Mouse (Mus musculus) monocyte, adult 59 days (primary cell): ENCODE data around the gene Ldha. TPM values are rescaled to one million over a fixed set of nuclear protein-coding genes. Genes with fewer than 3 reads are reported as not detected.

Source experiments
- total RNA-seq, 2 experiments: library from RNA; stranded (reverse); gene quantifications; one replicate each; pipeline ENCODE4 v1.2.4; 2023

Ldha gene
- total RNA-seq = 100 to 1,000 TPM; 165 to 177 TPM

DNA sequence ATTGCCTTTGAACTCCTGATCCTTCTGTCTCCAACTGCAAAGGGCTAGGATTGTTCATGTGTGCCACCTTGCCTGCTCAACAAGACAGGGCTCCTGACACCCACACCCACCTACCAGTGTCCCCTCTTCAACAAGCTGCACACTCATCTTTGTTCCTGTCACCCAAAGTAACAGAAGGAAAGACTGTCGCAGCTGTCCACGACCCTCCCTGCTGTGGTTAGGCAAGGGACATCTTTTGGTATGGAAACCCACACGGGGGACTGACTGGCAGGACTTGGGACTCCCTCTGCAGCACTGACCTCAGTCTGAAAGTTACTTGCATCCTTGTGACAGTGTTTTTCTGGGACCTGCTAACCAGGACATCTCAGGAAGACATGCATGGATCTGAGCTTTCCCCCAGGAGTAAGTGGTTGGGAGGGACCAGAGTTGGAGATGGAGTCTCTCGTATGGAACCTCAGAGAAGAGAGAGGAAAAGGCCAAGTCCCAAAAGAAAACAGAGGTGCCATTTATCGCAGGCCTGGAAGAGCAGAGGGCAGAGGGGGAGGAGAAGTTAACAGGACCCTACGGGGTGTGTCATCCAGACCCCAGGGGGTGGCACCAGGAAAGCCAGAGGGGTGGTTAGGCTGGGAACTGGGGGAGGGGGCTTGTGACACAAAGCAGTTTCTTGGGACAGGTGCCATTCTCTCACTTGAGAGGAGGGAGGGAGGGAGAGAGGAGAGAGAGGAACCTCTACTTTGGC, at the start of gene Ldha:
Gene Ldha, plus strand, starts transcription at position 689 of the 739 bp plus-strand sequence.

DNA sequence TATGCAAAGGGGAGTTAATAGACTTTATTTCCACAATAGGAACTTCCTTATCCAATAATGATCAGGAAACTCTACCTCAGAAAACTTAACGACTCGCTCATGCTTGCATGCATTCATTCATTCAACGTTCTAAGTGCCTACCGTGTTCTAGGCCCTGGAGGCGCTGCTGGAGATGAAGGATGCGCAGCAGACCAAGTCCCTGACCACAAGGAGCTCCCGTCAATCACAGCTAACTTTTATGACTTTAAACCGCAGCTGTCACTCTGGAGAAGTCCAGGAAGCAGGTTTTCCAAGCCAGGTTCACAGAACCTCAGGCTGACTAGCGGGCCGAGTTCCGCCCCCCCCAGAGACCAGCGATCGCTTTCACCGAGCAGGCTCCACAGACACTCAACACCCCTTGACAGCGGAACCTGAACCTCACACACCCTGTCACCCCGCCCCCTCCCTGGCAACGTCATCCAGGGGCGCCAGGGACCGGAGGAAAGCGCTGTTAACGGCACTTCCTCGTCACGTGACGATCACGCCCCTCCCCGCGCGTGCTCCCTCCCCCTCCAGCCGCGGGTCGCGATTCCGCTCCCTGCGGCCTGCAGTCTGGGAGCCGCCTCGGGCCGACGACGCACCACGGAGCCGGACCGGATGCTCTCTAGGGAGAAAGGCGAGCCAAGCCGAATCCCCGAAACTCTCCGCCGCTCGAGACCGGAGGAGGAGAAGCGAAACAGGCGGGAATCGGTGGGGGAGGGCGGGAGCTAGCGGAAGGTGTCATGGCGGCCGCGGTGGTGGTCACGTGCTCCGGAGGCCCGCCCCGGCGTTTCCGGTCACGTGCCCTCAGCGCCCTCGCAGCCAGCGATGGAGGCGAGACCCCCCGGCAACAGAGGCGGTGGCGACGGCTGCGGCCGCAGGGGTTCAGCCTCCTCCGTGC, 45.7 kb upstream of the Ldha start, which contains the start of the genes Hps5 and Gtf2h1:
Gene Hps5, minus strand, starts transcription at position 778 of the 919 bp plus-strand sequence.
Gene Gtf2h1, plus strand, starts transcription at position 817 of the 919 bp plus-strand sequence.

DNA sequence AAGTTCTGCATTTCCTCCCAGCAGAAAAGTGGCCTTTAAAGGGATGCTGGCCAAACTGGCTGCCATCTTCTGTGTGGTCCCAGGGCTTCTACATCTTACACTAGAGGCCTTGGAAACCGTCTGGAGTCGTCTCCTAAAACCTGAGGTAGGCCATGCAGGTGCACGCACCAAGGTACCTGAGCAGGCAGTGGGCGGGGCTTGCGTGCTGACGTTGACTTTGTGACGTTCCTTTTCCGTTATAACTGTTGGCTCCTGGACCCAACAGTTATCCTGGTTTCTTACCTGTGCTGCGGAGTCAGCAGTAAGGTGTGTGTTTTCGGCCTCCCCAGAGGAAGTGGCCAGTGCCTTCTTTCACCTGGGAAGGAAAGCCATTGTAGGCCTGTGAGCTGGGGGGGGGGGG, 19.7 kb downstream of the Ldha start, which contains the start of gene Ldhc:
Gene Ldhc, plus strand, starts transcription at position 208 of the 400 bp plus-strand sequence.

Other genes starting within 250 kb of the Ldha start
- gene Sergef, start 201.7 kb upstream of the Ldha start, total RNA-seq = 10 to 100 TPM; 13.5 to 16.1 TPM
- under 1 TPM in 1 of 2 experiments, not detected in 1; 0.24 TPM for gene Tph1, start 168.9 kb upstream of the Ldha start, total RNA-seq
- 1 to 10 TPM; 5.8 to 7.5 TPM for gene Saal1, start 130.8 kb upstream of the Ldha start, total RNA-seq
- gene Saa3, start 125.8 kb upstream of the Ldha start, total RNA-seq = 10 to 100 TPM in 1 of 2 experiments, 1 to 10 TPM in 1; 7.7 to 25.8 TPM
- gene Saa4, start 108.9 kb upstream of the Ldha start, total RNA-seq = not detected
- gene Saa1, start 98.5 kb upstream of the Ldha start, total RNA-seq = not detected
- gene Saa2, start 89.7 kb upstream of the Ldha start, total RNA-seq = not detected
- gene Hps5, start 45.4 kb upstream of the Ldha start, total RNA-seq = 10 to 100 TPM; 72.8 to 83.2 TPM
- 10 to 100 TPM; 45.2 to 51.2 TPM for gene Gtf2h1, start 45.4 kb upstream of the Ldha start, total RNA-seq
- not detected for gene Ldhc, start 19.7 kb downstream of the Ldha start, total RNA-seq
- gene Tsg101, start 78.5 kb downstream of the Ldha start, total RNA-seq = 10 to 100 TPM; 60.2 to 69.5 TPM
- 1 to 10 TPM; 9.4 to 9.7 TPM for gene Uevld, start 117.1 kb downstream of the Ldha start, total RNA-seq
- not detected for gene Gm9999, start 142.1 kb downstream of the Ldha start, total RNA-seq
- 10 to 100 TPM; 72.0 to 81.5 TPM for gene Spty2d1, start 166.9 kb downstream of the Ldha start, total RNA-seq
- 10 to 100 TPM; 51.2 to 54.4 TPM for gene Tmem86a, start 209.1 kb downstream of the Ldha start, total RNA-seq